27 mouse cellular contexts compared by ENCODE assay signal in genomic region chr16:13012863-13013262, GRCm38 (mm10).
DNase-seq lines count a peak whose midpoint lies in the region; ATAC-seq lines count a peak whose summit lies in the region.
"Had no signal": no experiment of that assay in that cellular context is flagged by ENCODE, and none has a peak within 500 bp of the region (broad histone marks: within the 10 kb centered on the region; RNA-seq: fewer than 3 reads in every experiment).

No protein-coding gene starts in this region.

- H3K36me3 ChIP-seq in kidney, embryonic 14.5 days (ENCODE audit: control insufficient read depth, insufficient read depth, low read length): no peaks in the 10 kb centered on the region
- no peaks in the 10 kb centered on the region for H3K36me3 ChIP-seq in heart, embryonic 11.5 days (ENCODE audit: control insufficient read depth, insufficient read depth, low read length)
- H3K36me3 ChIP-seq: embryonic facial prominence, embryonic 10.5 days; embryonic facial prominence, embryonic 13.5 days; forebrain, embryonic 12.5 days; forebrain, embryonic 15.5 days; heart, embryonic 10.5 days; hindbrain, embryonic 10.5 days; hindbrain, embryonic 13.5 days; intestine, embryonic 15.5 days had no signal

- no peak for ATAC-seq in kidney, embryonic 14.5 days (ENCODE audit: low FRiP score, low TSS enrichment)
- peak; percentile 37; the same call in 1 of the 2 replicates for ATAC-seq in megakaryocyte progenitor cell, adult 5-6 weeks (replicated peaks; ENCODE audit: poor library complexity)
- no peak for ATAC-seq in heart, embryonic 11.5 days (replicated peaks; ENCODE audit: insufficient number of reproducible peaks, low FRiP score, low TSS enrichment)
- ATAC-seq: CD4-positive, CD25-positive, alpha-beta regulatory T cell, adult 4 months; forebrain, embryonic 15.5 days; hindbrain, embryonic 16.5 days; intestine, embryonic 15.5 days had no signal

- no peaks in the 10 kb centered on the region for H3K4me1 ChIP-seq in kidney, embryonic 14.5 days (ENCODE audit: control insufficient read depth, insufficient read depth, low read length)
- no peaks in the 10 kb centered on the region for H3K4me1 ChIP-seq in heart, embryonic 11.5 days (ENCODE audit: control insufficient read depth, insufficient read depth, low read length)
- H3K4me1 ChIP-seq: embryonic facial prominence, embryonic 13.5 days; forebrain, embryonic 15.5 days; heart, embryonic 10.5 days; hindbrain, embryonic 10.5 days; hindbrain, embryonic 13.5 days; intestine, embryonic 15.5 days had no signal

- H3K9me3 ChIP-seq in kidney, embryonic 14.5 days (ENCODE audit: control insufficient read depth, low read length): no peaks in the 10 kb centered on the region
- no peaks in the 10 kb centered on the region for H3K9me3 ChIP-seq in heart, embryonic 11.5 days (replicated peaks; ENCODE audit: control insufficient read depth, low read length)
- H3K9me3 ChIP-seq: embryonic facial prominence, embryonic 10.5 days; embryonic facial prominence, embryonic 13.5 days; forebrain, embryonic 12.5 days; forebrain, embryonic 15.5 days; heart, embryonic 10.5 days; hindbrain, embryonic 10.5 days; hindbrain, embryonic 13.5 days; intestine, embryonic 15.5 days had no signal

- no peak overlapping the region for H3K4me2 ChIP-seq in kidney, embryonic 14.5 days (replicated peaks; ENCODE audit: low read depth, low read length)
- no peak overlapping the region for H3K4me2 ChIP-seq in heart, embryonic 11.5 days
- H3K4me2 ChIP-seq: embryonic facial prominence, embryonic 13.5 days; forebrain, embryonic 12.5 days; forebrain, embryonic 15.5 days; hindbrain, embryonic 13.5 days; intestine, embryonic 15.5 days had no signal

- H3K27ac ChIP-seq in kidney, embryonic 14.5 days (ENCODE audit: low read depth, low read length): no peak overlapping the region
- no peak overlapping the region for H3K27ac ChIP-seq in heart, embryonic 11.5 days (ENCODE audit: low read depth, low read length)
- H3K27ac ChIP-seq: embryonic facial prominence, embryonic 10.5 days; embryonic facial prominence, embryonic 13.5 days; forebrain, embryonic 12.5 days; forebrain, embryonic 15.5 days; heart, adult 2 months; heart, embryonic 10.5 days; hindbrain, embryonic 10.5 days; hindbrain, embryonic 13.5 days; intestine, embryonic 15.5 days had no signal

- DNase-seq in kidney, adult 9 months: peak; percentile 31
- DNase-seq in R1 (ENCODE audit: low read depth, low spot score): peak; percentile 46
- DNase-seq in adrenal gland, adult 2 months: no peak
- DNase-seq: adrenal gland, adult 8-10 months; adrenal gland, postnatal 25 days; cerebellum, adult 18-20 months; cerebellum, adult 9-11 months; cerebellum, postnatal 25 days; embryo, embryonic 11 days; gastrocnemius, postnatal 10 days; gastrocnemius, postnatal 36 days; heart, adult 2 months; kidney, adult 11 months had no signal

- H3K27me3 ChIP-seq in kidney, embryonic 14.5 days (ENCODE audit: control insufficient read depth, insufficient read depth, low read length): no peaks in the 10 kb centered on the region
- H3K27me3 ChIP-seq in heart, embryonic 11.5 days (ENCODE audit: control insufficient read depth, insufficient read depth, low read length): no peaks in the 10 kb centered on the region
- H3K27me3 ChIP-seq: embryonic facial prominence, embryonic 13.5 days; forebrain, embryonic 12.5 days; forebrain, embryonic 15.5 days; hindbrain, embryonic 13.5 days; intestine, embryonic 15.5 days had no signal

- no peak overlapping the region for H3K9ac ChIP-seq in kidney, embryonic 14.5 days (ENCODE audit: low read depth, low read length)
- no peak overlapping the region for H3K9ac ChIP-seq in heart, embryonic 11.5 days (ENCODE audit: low read depth, low read length)
- H3K9ac ChIP-seq: embryonic facial prominence, embryonic 13.5 days; forebrain, embryonic 12.5 days; forebrain, embryonic 15.5 days; hindbrain, embryonic 13.5 days; intestine, embryonic 15.5 days had no signal

- H3K4me3 ChIP-seq in kidney, embryonic 14.5 days (ENCODE audit: low read length): no peak overlapping the region
- no peak overlapping the region for H3K4me3 ChIP-seq in heart, embryonic 11.5 days (ENCODE audit: low read depth, low read length)
- H3K4me3 ChIP-seq: embryonic facial prominence, embryonic 10.5 days; embryonic facial prominence, embryonic 13.5 days; erythroblast, embryonic 14.5 days; forebrain, embryonic 12.5 days; forebrain, embryonic 15.5 days; heart, adult 2 months; heart, embryonic 10.5 days; hindbrain, embryonic 10.5 days; hindbrain, embryonic 13.5 days; intestine, embryonic 15.5 days had no signal

- WGBS in kidney, embryonic 14.5 days: 77% methylated on average over 5 of the region's 5 CpGs
- 73% methylated on average over 5 of the region's 5 CpGs for WGBS in heart, embryonic 11.5 days (ENCODE audit: insufficient replicate concordance)
